Mouse (Mus musculus): ENCODE results near the gene Igfn1. TPM values are rescaled to one million over a fixed set of nuclear protein-coding genes. Genes with fewer than 3 reads are reported as not detected.

Igfn1 gene
- total and polyA plus RNA-seq, 3 experiments: not detected

DNA sequence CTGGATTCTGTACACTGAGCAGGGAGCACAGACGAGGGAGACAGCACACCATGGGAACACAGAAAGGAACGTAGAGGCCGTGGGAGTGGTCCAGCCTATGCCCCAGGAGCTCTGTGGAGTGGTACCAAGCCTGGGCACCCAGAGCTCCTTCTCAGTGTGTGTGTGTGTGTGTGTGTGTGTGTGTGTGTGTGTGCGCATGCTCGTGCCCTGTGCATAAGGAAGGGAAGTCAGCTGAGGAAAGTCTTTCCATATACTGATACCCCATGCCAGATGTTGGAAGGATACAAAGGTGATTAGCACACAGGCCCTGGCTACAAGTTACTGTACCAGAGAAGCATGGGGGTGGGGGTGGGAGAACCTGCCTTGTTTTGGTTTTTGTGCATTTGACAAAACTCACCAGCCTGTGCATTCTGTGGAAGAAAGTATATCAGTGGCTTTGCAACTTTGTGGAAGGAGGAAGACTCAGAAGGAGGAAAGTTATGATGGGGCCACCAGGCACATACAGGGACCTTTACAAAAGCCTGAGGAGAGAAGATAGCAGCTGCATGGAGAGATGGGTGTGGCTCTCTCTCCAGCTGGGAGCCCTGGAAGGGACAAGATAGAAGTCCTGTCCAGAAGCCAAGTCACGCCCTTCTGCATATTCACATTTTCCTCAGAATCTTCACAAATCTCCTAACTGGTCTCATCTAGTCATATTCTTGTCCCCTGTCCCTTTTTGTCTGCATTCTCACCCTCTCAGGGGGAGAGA lies 64.7 kb downstream of the Igfn1 start:
- DNase-seq: no peak
- no peaks in the 10 kb centered on the region for H3K36me3 ChIP-seq (ENCODE audit: control insufficient read depth, insufficient read depth, low read length)
- H3K4me1 ChIP-seq (ENCODE audit: control insufficient read depth, insufficient read depth, low read length): no peaks in the 10 kb centered on the region
- H3K79me2 ChIP-seq (replicated peaks; ENCODE audit: control insufficient read depth, insufficient read depth, low read length): no peaks in the 10 kb centered on the region
- H3K27ac ChIP-seq: no peak overlapping the region
- no peak overlapping the region for H3K9ac ChIP-seq (ENCODE audit: low read depth, low read length)
- WGBS: 64% methylated on average over 6 of the region's 6 CpGs
- H3K4me3 ChIP-seq: no peak overlapping the region
- intact Hi-C loops (cut with DNase I): loop anchor here (5.0 kb wide), 2 partner anchors 59 to 129 kb away; no protein-coding TSS in a partner anchor
- no peak for TF ChIP-seq EP300 (IDR thresholded peaks at IDR 0.05; ENCODE audit: insufficient read depth, low read depth, low read length)
- TF ChIP-seq POLR2A (IDR thresholded peaks at IDR 0.05; ENCODE audit: insufficient read depth, low read depth, low read length): no peak
- no peak for TF ChIP-seq CTCF (IDR thresholded peaks at IDR 0.05)
- no peaks in the 10 kb centered on the region for H3K27me3 ChIP-seq (ENCODE audit: control insufficient read depth, insufficient read depth, low read length)

DNA sequence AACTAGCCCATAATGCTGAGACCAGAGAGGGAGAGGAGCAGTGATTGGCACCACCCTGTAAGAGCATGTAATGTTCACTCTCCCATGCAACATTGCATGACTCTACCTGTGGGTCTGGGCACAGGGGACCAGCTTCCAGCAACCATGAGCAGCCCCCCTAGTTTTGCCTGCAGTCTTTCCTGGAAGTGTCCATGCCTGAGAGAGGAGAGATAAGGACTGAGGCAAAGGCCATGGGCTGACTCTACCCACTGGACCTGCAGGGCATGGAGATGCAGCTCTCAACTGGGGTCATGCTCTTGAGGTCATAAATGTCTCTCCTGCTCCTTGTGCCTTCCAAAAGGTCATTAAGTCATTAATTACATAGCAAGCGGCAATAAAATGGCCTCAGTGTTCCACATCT lies 70.1 kb downstream of the Igfn1 start:
- 85% methylated on average over 1 of the region's 1 CpGs for WGBS
- no peaks in the 10 kb centered on the region for H3K36me3 ChIP-seq (ENCODE audit: control insufficient read depth, insufficient read depth, low read length)
- TF ChIP-seq CTCF (IDR thresholded peaks at IDR 0.05) (no peak), EP300 (IDR thresholded peaks at IDR 0.05; ENCODE audit: insufficient read depth, low read depth, low read length) (no peak), POLR2A (IDR thresholded peaks at IDR 0.05; ENCODE audit: insufficient read depth, low read depth, low read length) (no peak)
- H3K79me2 ChIP-seq (replicated peaks; ENCODE audit: control insufficient read depth, insufficient read depth, low read length): no peaks in the 10 kb centered on the region
- H3K4me1 ChIP-seq (ENCODE audit: control insufficient read depth, insufficient read depth, low read length): no peaks in the 10 kb centered on the region
- no peaks in the 10 kb centered on the region; the same call in 1 of the 2 replicates for H3K27me3 ChIP-seq (ENCODE audit: control insufficient read depth, insufficient read depth, low read length)
- no peak overlapping the region for H3K9ac ChIP-seq (ENCODE audit: low read depth, low read length)
- H3K4me3 ChIP-seq: no peak overlapping the region
- no peak for DNase-seq
- H3K27ac ChIP-seq: no peak overlapping the region
- intact Hi-C loops (cut with DNase I): no loop called here

DNA sequence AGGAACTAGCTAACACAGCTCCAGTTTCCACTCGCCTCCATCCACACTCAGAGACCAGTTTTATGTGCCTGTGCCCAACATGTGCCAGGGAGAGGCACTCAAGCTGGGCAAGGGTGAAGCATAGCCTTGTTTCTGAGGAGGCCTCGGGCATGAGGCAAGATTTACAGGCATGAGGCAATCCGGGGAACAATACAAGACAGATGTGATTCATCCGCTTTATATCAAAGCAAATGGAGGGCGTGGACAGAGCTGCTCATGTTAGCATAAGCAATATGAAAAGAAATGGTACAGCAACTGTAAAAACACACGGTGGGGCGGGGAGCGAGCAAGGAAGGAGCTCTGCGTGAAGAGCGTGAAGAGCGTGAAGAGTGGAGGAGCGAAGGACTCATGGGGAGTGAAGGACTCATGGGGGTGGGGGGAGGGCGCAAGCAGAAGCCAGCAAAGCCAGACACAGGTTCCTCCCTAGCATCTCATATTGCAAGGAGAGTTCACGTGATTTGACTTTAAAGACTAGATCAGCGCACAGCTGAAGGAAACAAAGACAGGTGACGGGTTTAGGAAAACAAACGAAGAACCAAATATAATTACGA lies 72.3 kb downstream of the Igfn1 start:
- no peak for TF ChIP-seq CTCF (IDR thresholded peaks at IDR 0.05)
- no peak for TF ChIP-seq EP300 (IDR thresholded peaks at IDR 0.05; ENCODE audit: insufficient read depth, low read depth, low read length)
- H3K27ac ChIP-seq: no peak overlapping the region
- H3K36me3 ChIP-seq (ENCODE audit: control insufficient read depth, insufficient read depth, low read length): no peaks in the 10 kb centered on the region
- H3K79me2 ChIP-seq (replicated peaks; ENCODE audit: control insufficient read depth, insufficient read depth, low read length): no peaks in the 10 kb centered on the region
- no peak overlapping the region for H3K9ac ChIP-seq (ENCODE audit: low read depth, low read length)
- intact Hi-C loops (cut with DNase I): no loop called here
- 73% methylated on average over 18 of the region's 18 CpGs for WGBS
- no peak overlapping the region for H3K4me3 ChIP-seq
- H3K4me1 ChIP-seq (ENCODE audit: control insufficient read depth, insufficient read depth, low read length): no peaks in the 10 kb centered on the region
- no peaks in the 10 kb centered on the region; the same call in 1 of the 2 replicates for H3K27me3 ChIP-seq (ENCODE audit: control insufficient read depth, insufficient read depth, low read length)
- DNase-seq: no peak

DNA sequence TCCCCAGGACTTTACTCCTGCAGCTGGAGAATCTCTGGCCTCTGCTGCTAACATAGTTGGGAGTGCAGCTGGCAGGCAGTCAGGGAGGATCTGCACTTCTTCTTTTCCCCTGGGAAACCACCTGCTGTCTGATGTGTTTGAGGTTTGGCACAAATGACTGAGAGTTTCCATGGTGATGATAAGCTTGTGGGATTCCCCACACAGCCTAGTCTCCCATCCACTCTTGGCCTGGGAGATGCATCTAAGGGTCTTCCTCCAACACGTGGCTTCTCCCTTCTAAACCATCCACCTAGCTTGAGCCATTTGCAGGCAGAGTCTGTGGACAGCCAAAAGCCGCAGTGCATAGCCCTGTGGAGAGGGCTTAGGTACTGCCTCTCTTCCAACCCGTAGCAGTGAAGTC lies 76.3 kb downstream of the Igfn1 start:
- intact Hi-C loops (cut with DNase I): no loop called here
- DNase-seq: no peak
- TF ChIP-seq POLR2A (IDR thresholded peaks at IDR 0.05; ENCODE audit: insufficient read depth, low read depth, low read length) (no peak), CTCF (IDR thresholded peaks at IDR 0.05) (no peak), EP300 (IDR thresholded peaks at IDR 0.05; ENCODE audit: insufficient read depth, low read depth, low read length) (no peak)

DNA sequence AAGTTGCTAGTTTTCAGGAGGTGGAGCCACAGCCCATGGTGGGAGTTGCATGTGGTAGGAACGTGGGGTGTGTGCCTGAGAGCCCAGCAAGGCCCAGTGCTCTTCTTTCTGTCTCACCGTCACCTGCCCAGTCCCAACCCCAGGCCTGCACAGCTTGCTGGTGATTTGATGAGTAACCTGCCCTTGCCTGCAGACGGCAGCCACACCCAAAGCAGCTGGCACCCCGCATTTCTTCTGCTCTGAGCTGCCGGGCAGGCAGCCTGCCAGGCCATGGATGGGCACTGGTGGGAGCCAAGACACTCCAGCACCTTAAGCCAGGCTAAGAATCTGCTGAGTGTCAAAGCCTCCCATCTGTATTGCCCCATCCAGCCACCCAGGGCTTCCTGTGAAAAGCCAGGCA lies 80.3 kb downstream of the Igfn1 start:
- intact Hi-C loops (cut with DNase I): no loop called here
- Histone ChIP-seq H3K9ac (ENCODE audit: low read depth, low read length) (no peak overlapping the region), H3K36me3 (ENCODE audit: control insufficient read depth, insufficient read depth, low read length) (no peaks in the 10 kb centered on the region), H3K4me1 (ENCODE audit: control insufficient read depth, insufficient read depth, low read length) (no peaks in the 10 kb centered on the region), H3K27ac (no peak overlapping the region), H3K27me3 (ENCODE audit: control insufficient read depth, insufficient read depth, low read length) (no peaks in the 10 kb centered on the region; the same call in 1 of the 2 replicates), H3K79me2 (replicated peaks; ENCODE audit: control insufficient read depth, insufficient read depth, low read length) (no peaks in the 10 kb centered on the region), H3K4me3 (no peak overlapping the region)
- TF ChIP-seq CTCF (IDR thresholded peaks at IDR 0.05) (no peak), POLR2A (IDR thresholded peaks at IDR 0.05; ENCODE audit: insufficient read depth, low read depth, low read length) (no peak)
- DNase-seq: no peak
- 60% methylated on average over 5 of the region's 5 CpGs for WGBS

More for the DNA sequence above, 76.3 kb downstream of the Igfn1 start:
- WGBS: 59% methylated on average over 3 of the region's 3 CpGs
- Histone ChIP-seq H3K9ac (ENCODE audit: low read depth, low read length) (no peak overlapping the region), H3K79me2 (replicated peaks; ENCODE audit: control insufficient read depth, insufficient read depth, low read length) (no peaks in the 10 kb centered on the region), H3K4me1 (ENCODE audit: control insufficient read depth, insufficient read depth, low read length) (no peaks in the 10 kb centered on the region), H3K27ac (no peak overlapping the region), H3K4me3 (no peak overlapping the region), H3K27me3 (ENCODE audit: control insufficient read depth, insufficient read depth, low read length) (no peaks in the 10 kb centered on the region; the same call in 1 of the 2 replicates), H3K36me3 (ENCODE audit: control insufficient read depth, insufficient read depth, low read length) (no peaks in the 10 kb centered on the region)

DNA sequence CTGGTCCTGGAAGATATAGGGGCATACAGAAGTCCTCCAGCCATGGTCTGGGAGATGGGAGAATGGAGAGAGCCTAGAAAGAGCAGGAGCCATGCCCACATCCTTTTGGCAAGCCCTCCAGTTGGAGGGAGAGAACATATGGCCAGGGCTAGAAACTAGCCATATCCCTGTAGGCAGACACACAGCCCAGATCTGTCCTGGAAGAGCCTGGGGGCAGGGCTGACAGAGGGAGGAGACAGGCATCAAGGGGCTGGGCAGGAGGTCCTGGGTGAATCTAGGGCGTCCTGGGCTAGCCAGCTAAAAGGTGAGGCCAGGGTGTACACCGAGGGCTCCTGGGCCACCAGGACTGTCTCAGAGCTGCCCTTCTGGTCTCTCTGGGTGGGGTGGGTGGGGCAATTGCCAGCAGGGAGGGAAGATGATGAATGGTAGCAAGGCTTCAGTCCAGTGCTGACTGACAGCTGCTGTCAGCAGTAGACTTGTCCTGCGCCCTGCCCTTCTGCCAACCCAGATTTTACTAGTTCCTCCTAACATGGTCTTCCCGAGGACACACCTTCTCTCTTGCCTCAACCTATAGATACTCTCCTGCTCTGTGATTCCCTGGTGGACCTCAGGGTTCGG lies 81.7 kb downstream of the Igfn1 start:
- no peaks in the 10 kb centered on the region for H3K36me3 ChIP-seq (ENCODE audit: control insufficient read depth, insufficient read depth, low read length)
- H3K4me3 ChIP-seq: no peak overlapping the region
- H3K79me2 ChIP-seq (replicated peaks; ENCODE audit: control insufficient read depth, insufficient read depth, low read length): no peaks in the 10 kb centered on the region
- H3K27ac ChIP-seq: no peak overlapping the region
- DNase-seq: no peak
- H3K4me1 ChIP-seq (ENCODE audit: control insufficient read depth, insufficient read depth, low read length): no peaks in the 10 kb centered on the region
- 64% methylated on average over 4 of the region's 5 CpGs for WGBS
- no peak overlapping the region for H3K9ac ChIP-seq (ENCODE audit: low read depth, low read length)
- TF ChIP-seq POLR2A (IDR thresholded peaks at IDR 0.05; ENCODE audit: insufficient read depth, low read depth, low read length) (no peak), EP300 (IDR thresholded peaks at IDR 0.05; ENCODE audit: insufficient read depth, low read depth, low read length) (no peak), CTCF (IDR thresholded peaks at IDR 0.05) (no peak)
- intact Hi-C loops (cut with DNase I): no loop called here
- no peaks in the 10 kb centered on the region; the same call in 1 of the 2 replicates for H3K27me3 ChIP-seq (ENCODE audit: control insufficient read depth, insufficient read depth, low read length)
